Mouse (Mus musculus): Measurements from ENCODE around the gene Slc6a2.

GRCm38 (mm10) chr8:92998600-92998999, 38.7 kb downstream of the Slc6a2 start:
- TF ChIP-seq CTCF (IDR thresholded peaks at IDR 0.05; ENCODE audit: extremely low read depth, insufficient read length, insufficient replicate concordance, low read depth, low read length): no peak
- TF ChIP-seq POLR2A (IDR thresholded peaks at IDR 0.05; ENCODE audit: low read depth, low read length): no peak

Data from small intestine, adult 2 months (tissue).